Mouse (Mus musculus): ENCODE results near the gene Ampd3. TPM values are rescaled to one million over a fixed set of nuclear protein-coding genes. Genes with fewer than 3 reads are reported as not detected.

Ampd3 gene
- 8.8 and 10.8 TPM in 2 replicates for polyA plus RNA-seq (2014; fragmentation: Nextera tagmentation; extraction: Ambion mirVana)

GRCm38 (mm10) chr7:110768001-110768400 is at the start of gene Ampd3:
Ampd3 (plus strand) TSS chr7:110768206.
- ATAC-seq (ENCODE audit: low FRiP score) (no peak; the same call in 1 of the 2 replicates), DNase-seq (ENCODE audit: low spot score) (no peak)
- peak within 1 kb of the TSS; percentile 85 for H3K9ac ChIP-seq
- H3K4me2 ChIP-seq (replicated peaks), result peak within 1 kb of the TSS; percentile 95
- no peaks in the 10 kb centered on the region for H3K36me3 ChIP-seq (replicated peaks; ENCODE audit: control insufficient read depth, insufficient read depth)
- H3K9me3 ChIP-seq (ENCODE audit: control insufficient read depth, low read length), result no peaks in the 10 kb centered on the region
- 14% methylated on average over 16 of the region's 16 CpGs for WGBS
- peaks cover 12% of the 10 kb centered on the region; the same call in 1 of the 2 replicates for H3K4me1 ChIP-seq (replicated peaks; ENCODE audit: control insufficient read depth, insufficient read depth, low read length)
- H3K4me3 ChIP-seq (replicated peaks; ENCODE audit: low read length), result peak within 1 kb of the TSS; percentile 55
- H3K27me3 ChIP-seq (ENCODE audit: control insufficient read depth, insufficient read depth, low read length), result no peaks in the 10 kb centered on the region; the same call in 1 of the 2 replicates
- H3K27ac ChIP-seq, result no peak within 1 kb of the TSS

DNA sequence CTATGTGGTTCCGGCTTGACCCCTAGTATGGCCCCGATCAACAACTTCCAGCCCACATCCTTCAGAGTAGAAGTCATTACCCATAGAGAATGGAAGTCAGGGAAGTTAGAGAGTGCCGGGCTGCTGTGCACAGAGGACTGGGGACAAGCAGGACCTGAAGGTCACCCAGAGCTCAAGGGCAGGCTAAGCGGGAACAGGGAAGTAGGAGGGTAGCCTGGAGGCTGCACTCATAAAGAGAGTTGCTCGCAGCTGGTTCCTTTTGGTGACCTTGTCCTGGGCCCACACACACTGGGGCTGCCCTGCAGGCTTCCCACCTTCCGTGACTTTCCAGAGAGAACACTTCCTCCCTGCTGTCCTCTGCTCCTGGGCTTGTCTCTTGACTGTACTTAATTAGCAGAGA is 49.5 kb upstream of the Ampd3 start:
- no peak overlapping the region for H3K4me3 ChIP-seq (replicated peaks; ENCODE audit: low read length)
- no peaks in the 10 kb centered on the region for H3K36me3 ChIP-seq (replicated peaks; ENCODE audit: control insufficient read depth, insufficient read depth)
- no peak for ATAC-seq (ENCODE audit: low FRiP score)
- no peaks in the 10 kb centered on the region for H3K4me1 ChIP-seq (replicated peaks; ENCODE audit: control insufficient read depth, insufficient read depth, low read length)
- DNase-seq (ENCODE audit: low spot score), result no peak
- no peak overlapping the region for H3K4me2 ChIP-seq (replicated peaks)
- no peaks in the 10 kb centered on the region for H3K9me3 ChIP-seq (ENCODE audit: control insufficient read depth, low read length)
- 82% methylated on average over 6 of the region's 6 CpGs for WGBS
- no peak overlapping the region for H3K27ac ChIP-seq
- H3K27me3 ChIP-seq (ENCODE audit: control insufficient read depth, insufficient read depth, low read length), result no peaks in the 10 kb centered on the region
- H3K9ac ChIP-seq, result no peak overlapping the region

DNA sequence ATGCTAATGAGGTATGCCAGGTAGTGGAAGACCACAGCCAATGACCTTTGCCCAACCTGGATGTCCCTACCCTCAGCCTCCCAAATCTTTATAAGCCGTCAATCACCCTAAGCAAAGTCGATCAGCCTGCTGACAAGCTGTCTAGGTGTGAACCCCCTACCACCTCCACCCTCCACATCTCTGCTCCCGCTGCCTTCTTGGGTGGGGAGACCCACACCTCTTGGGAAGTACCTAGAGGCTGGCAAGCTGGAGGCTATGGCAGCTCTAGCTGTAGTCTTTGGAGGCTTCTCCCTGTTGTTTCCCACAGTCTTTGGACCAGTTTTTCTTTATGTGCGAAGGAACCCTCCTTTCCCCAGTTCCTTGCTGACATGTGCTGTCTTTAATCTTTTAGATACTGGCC is 48.1 kb upstream of the Ampd3 start:
- WGBS, result 94% methylated on average over 4 of the region's 4 CpGs
- H3K27me3 ChIP-seq (ENCODE audit: control insufficient read depth, insufficient read depth, low read length), result no peaks in the 10 kb centered on the region

GRCm38 (mm10) chr7:110722183-110722582 is 45.8 kb upstream of the Ampd3 start:
- Histone ChIP-seq H3K9ac (no peak overlapping the region), H3K4me2 (replicated peaks) (no peak overlapping the region), H3K27ac (no peak overlapping the region), H3K4me3 (replicated peaks; ENCODE audit: low read length) (no peak overlapping the region), H3K36me3 (replicated peaks; ENCODE audit: control insufficient read depth, insufficient read depth) (no peaks in the 10 kb centered on the region), H3K4me1 (replicated peaks; ENCODE audit: control insufficient read depth, insufficient read depth, low read length) (no peaks in the 10 kb centered on the region), H3K27me3 (ENCODE audit: control insufficient read depth, insufficient read depth, low read length) (no peaks in the 10 kb centered on the region), H3K9me3 (ENCODE audit: control insufficient read depth, low read length) (no peaks in the 10 kb centered on the region)
- no peak for ATAC-seq (ENCODE audit: low FRiP score)
- WGBS, result 90% methylated on average over 4 of the region's 4 CpGs
- DNase-seq (ENCODE audit: low spot score), result no peak

More for the DNA sequence above, 48.1 kb upstream of the Ampd3 start:
- no peaks in the 10 kb centered on the region for H3K36me3 ChIP-seq (replicated peaks; ENCODE audit: control insufficient read depth, insufficient read depth)
- ATAC-seq (ENCODE audit: low FRiP score), result no peak
- H3K4me3 ChIP-seq (replicated peaks; ENCODE audit: low read length), result no peak overlapping the region
- no peak overlapping the region for H3K27ac ChIP-seq
- no peak overlapping the region for H3K4me2 ChIP-seq (replicated peaks)
- DNase-seq (ENCODE audit: low spot score), result no peak
- H3K9ac ChIP-seq, result no peak overlapping the region
- H3K4me1 ChIP-seq (replicated peaks; ENCODE audit: control insufficient read depth, insufficient read depth, low read length), result no peaks in the 10 kb centered on the region
- H3K9me3 ChIP-seq (ENCODE audit: control insufficient read depth, low read length), result no peaks in the 10 kb centered on the region

- Histone ChIP-seq H3K4me3 (replicated peaks; ENCODE audit: low read length) (no peak overlapping the region), H3K27me3 (ENCODE audit: control insufficient read depth, insufficient read depth, low read length) (no peaks in the 10 kb centered on the region), H3K4me2 (replicated peaks) (no peak overlapping the region), H3K4me1 (replicated peaks; ENCODE audit: control insufficient read depth, insufficient read depth, low read length) (peaks cover 7% of the 10 kb centered on the region; the same call in 1 of the 2 replicates), H3K27ac (no peak overlapping the region), H3K9me3 (ENCODE audit: control insufficient read depth, low read length) (no peaks in the 10 kb centered on the region), H3K9ac (no peak overlapping the region), H3K36me3 (replicated peaks; ENCODE audit: control insufficient read depth, insufficient read depth) (no peaks in the 10 kb centered on the region)
- 33% methylated on average over 2 of the region's 2 CpGs for WGBS
- ATAC-seq (ENCODE audit: low FRiP score) (peak; percentile 70), DNase-seq (ENCODE audit: low spot score) (peak; percentile 89)
Measured at GRCm38 (mm10) chr7:110727049-110727448, 41.0 kb upstream of the Ampd3 start.

- H3K9me3 ChIP-seq (ENCODE audit: control insufficient read depth, low read length), result no peaks in the 10 kb centered on the region
- no peaks in the 10 kb centered on the region for H3K36me3 ChIP-seq (replicated peaks; ENCODE audit: control insufficient read depth, insufficient read depth)
- H3K27me3 ChIP-seq (ENCODE audit: control insufficient read depth, insufficient read depth, low read length), result no peaks in the 10 kb centered on the region
- ATAC-seq (ENCODE audit: low FRiP score) (no peak; the same call in 1 of the 2 replicates), DNase-seq (ENCODE audit: low spot score) (no peak)
- 0 out of 2 replicates have a peak overlapping the region, but pooled peaks have one; percentile 47 for H3K27ac ChIP-seq
- WGBS, result 59% methylated on average over 3 of the region's 3 CpGs
- H3K4me1 ChIP-seq (replicated peaks; ENCODE audit: control insufficient read depth, insufficient read depth, low read length), result peaks cover 7% of the 10 kb centered on the region; the same call in 1 of the 2 replicates
- no peak overlapping the region for H3K4me3 ChIP-seq (replicated peaks; ENCODE audit: low read length)
- H3K9ac ChIP-seq, result no peak overlapping the region
- H3K4me2 ChIP-seq (replicated peaks), result no peak overlapping the region
Measured at GRCm38 (mm10) chr7:110728876-110729275, 39.1 kb upstream of the Ampd3 start.

DNA sequence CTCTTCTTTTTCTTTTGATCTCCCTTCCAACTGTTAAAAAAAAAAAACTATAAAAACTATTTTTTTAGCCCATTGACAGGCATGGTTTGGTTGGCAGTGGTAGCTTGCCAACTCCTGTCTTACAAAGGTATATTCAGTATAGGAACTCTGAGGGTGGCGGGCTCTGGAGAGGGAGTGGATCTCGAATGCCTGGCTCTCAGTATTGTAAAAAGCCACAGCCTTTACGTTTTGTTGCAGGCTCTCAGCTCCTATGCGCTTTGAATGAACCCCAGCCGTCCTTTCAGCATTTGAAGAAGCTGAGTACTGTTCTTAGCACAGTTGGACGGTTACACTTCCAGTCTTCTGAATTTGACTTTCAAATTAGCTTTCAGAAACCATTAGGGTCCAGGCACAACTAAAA is 38.7 kb upstream of the Ampd3 start:
- H3K36me3 ChIP-seq (replicated peaks; ENCODE audit: control insufficient read depth, insufficient read depth), result no peaks in the 10 kb centered on the region
- ATAC-seq (ENCODE audit: low FRiP score) (peak; percentile 51; the same call in 1 of the 2 replicates), DNase-seq (ENCODE audit: low spot score) (no peak)
- H3K9me3 ChIP-seq (ENCODE audit: control insufficient read depth, low read length), result no peaks in the 10 kb centered on the region
- 26% methylated on average over 6 of the region's 6 CpGs for WGBS
- peaks cover 7% of the 10 kb centered on the region; the same call in 1 of the 2 replicates for H3K4me1 ChIP-seq (replicated peaks; ENCODE audit: control insufficient read depth, insufficient read depth, low read length)
- H3K4me2 ChIP-seq (replicated peaks), result no peak overlapping the region
- H3K4me3 ChIP-seq (replicated peaks; ENCODE audit: low read length), result no peak overlapping the region
- no peaks in the 10 kb centered on the region for H3K27me3 ChIP-seq (ENCODE audit: control insufficient read depth, insufficient read depth, low read length)
- no peak overlapping the region for H3K9ac ChIP-seq
- peak overlapping the region; percentile 47 for H3K27ac ChIP-seq

DNA sequence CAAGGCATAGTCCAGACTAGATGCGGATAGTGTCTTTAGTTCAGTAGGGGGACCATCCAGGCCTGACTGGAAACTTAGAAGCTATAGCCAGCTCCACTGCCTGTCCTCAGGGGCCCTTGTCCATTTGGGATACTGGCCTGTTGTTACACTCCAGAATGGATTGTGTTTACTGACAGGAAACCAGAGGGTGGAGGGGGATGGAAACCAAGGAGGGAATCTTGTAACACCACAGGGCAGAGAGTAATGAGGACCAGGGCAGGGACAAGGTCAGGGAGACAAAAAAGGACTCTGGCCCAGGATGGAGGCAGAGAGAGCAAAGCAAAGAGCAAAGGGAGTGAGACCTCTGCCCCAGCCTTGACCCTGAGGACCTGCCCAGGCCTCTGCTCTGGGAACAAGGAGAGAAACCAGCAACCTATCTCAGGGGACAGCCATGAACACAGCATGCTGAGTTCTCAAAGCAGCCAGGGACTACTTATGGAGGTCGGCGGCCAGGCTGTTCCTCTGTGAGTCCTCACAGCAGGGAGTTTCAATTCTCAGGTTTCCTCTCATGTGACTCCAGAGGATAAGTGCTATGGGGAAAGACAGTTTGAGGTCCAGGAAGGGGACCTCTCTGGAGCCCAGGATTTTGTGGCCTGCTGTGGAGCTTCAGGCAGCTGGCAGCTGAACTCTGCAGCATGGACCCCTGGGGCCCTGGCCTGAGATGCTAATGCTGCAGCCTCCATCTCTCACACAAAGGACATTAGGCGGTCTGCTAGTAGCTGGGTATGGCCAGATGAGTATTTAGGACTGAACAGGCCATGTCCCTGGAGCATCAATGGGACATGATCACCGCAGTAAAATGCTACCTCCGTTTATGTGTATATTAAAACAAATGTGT is 36.7 kb upstream of the Ampd3 start:
- H3K9me3 ChIP-seq (ENCODE audit: control insufficient read depth, low read length), result no peaks in the 10 kb centered on the region
- DNase-seq (ENCODE audit: low spot score) (no peak), ATAC-seq (ENCODE audit: low FRiP score) (no peak)
- WGBS, result 36% methylated on average over 6 of the region's 6 CpGs
- H3K27me3 ChIP-seq (ENCODE audit: control insufficient read depth, insufficient read depth, low read length), result no peaks in the 10 kb centered on the region
- no peak overlapping the region for H3K4me2 ChIP-seq (replicated peaks)
- no peak overlapping the region for H3K9ac ChIP-seq
- no peak overlapping the region for H3K4me3 ChIP-seq (replicated peaks; ENCODE audit: low read length)
- peaks cover 7% of the 10 kb centered on the region; the same call in 1 of the 2 replicates for H3K4me1 ChIP-seq (replicated peaks; ENCODE audit: control insufficient read depth, insufficient read depth, low read length)
- no peaks in the 10 kb centered on the region for H3K36me3 ChIP-seq (replicated peaks; ENCODE audit: control insufficient read depth, insufficient read depth)
- no peak overlapping the region for H3K27ac ChIP-seq

- no peak overlapping the region for H3K9ac ChIP-seq
- DNase-seq (ENCODE audit: low spot score) (no peak), ATAC-seq (ENCODE audit: low FRiP score) (no peak)
- H3K4me2 ChIP-seq (replicated peaks), result no peak overlapping the region
- H3K27ac ChIP-seq, result no peak overlapping the region
- H3K4me3 ChIP-seq (replicated peaks; ENCODE audit: low read length), result no peak overlapping the region
- peaks cover 7% of the 10 kb centered on the region; the same call in 1 of the 2 replicates for H3K4me1 ChIP-seq (replicated peaks; ENCODE audit: control insufficient read depth, insufficient read depth, low read length)
- H3K36me3 ChIP-seq (replicated peaks; ENCODE audit: control insufficient read depth, insufficient read depth), result no peaks in the 10 kb centered on the region
- H3K9me3 ChIP-seq (ENCODE audit: control insufficient read depth, low read length), result no peaks in the 10 kb centered on the region
- H3K27me3 ChIP-seq (ENCODE audit: control insufficient read depth, insufficient read depth, low read length), result no peaks in the 10 kb centered on the region
- 80% methylated on average over 12 of the region's 12 CpGs for WGBS
Measured at GRCm38 (mm10) chr7:110732001-110732632, 35.9 kb upstream of the Ampd3 start.
